Mouse (Mus musculus): ENCODE measurements at regions not wholly inside any gene's neighbourhood (a gene's known extent, or its start where the extent isn't known, plus 50 kb on each side); places are given as distances from the start of the nearest gene placed in this dataset.

DNA sequence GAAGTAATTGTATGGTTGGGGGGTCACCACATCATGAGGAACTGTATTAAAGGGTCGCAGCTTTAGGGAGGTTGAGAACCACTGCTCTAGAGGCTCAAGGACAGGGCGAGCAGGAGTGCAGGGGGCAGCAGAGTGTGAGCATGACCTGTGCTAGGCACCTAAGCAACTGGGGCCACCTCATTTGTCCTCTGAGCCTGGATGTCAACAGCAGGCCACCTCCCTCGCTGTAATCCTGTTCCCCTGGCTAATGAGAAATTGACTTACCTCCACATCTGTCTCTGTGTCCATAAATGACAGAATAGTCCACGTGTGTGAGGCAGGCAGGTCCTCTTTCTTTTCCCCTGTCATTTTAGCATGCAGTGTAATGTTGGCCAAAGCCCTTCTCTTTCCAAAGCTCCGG lies 192.7 kb upstream of the Rreb1 start:
- H3K9me3 ChIP-seq (replicated peaks; ENCODE audit: control insufficient read depth, low read length): no peaks in the 10 kb centered on the region
- H3K9ac ChIP-seq (ENCODE audit: low read depth, low read length): no peak overlapping the region
- ATAC-seq (ENCODE audit: low read depth): no peak
- H3K4me2 ChIP-seq (ENCODE audit: low read depth, low read length): no peak overlapping the region
- no peaks in the 10 kb centered on the region for H3K27me3 ChIP-seq (ENCODE audit: control insufficient read depth, insufficient read depth, low read depth, low read length)
- no peaks in the 10 kb centered on the region for H3K36me3 ChIP-seq (ENCODE audit: control insufficient read depth, insufficient read depth)
- 63% methylated on average over 5 of the region's 5 CpGs for WGBS (ENCODE audit: insufficient replicate concordance)
- H3K27ac ChIP-seq (ENCODE audit: low read length): no peak overlapping the region
- no peaks in the 10 kb centered on the region for H3K4me1 ChIP-seq (ENCODE audit: control insufficient read depth, low read depth, low read length)
- H3K4me3 ChIP-seq (ENCODE audit: low read depth, low read length): no peak overlapping the region

GRCm38 (mm10) chr13:37586511-37586910 lies 191.7 kb upstream of the Rreb1 start:
- no peak overlapping the region for H3K27ac ChIP-seq (ENCODE audit: low read length)
- H3K9me3 ChIP-seq (replicated peaks; ENCODE audit: control insufficient read depth, low read length): no peaks in the 10 kb centered on the region
- no peak for ATAC-seq (ENCODE audit: low read depth)
- no peaks in the 10 kb centered on the region for H3K27me3 ChIP-seq (ENCODE audit: control insufficient read depth, insufficient read depth, low read depth, low read length)
- no peaks in the 10 kb centered on the region for H3K36me3 ChIP-seq (ENCODE audit: control insufficient read depth, insufficient read depth)
- no peak overlapping the region for H3K4me3 ChIP-seq (ENCODE audit: low read depth, low read length)
- no peak overlapping the region for H3K4me2 ChIP-seq (ENCODE audit: low read depth, low read length)
- WGBS (ENCODE audit: insufficient replicate concordance): 38% methylated on average over 4 of the region's 4 CpGs
- no peak overlapping the region for H3K9ac ChIP-seq (ENCODE audit: low read depth, low read length)
- H3K4me1 ChIP-seq (ENCODE audit: control insufficient read depth, low read depth, low read length): no peaks in the 10 kb centered on the region

DNA sequence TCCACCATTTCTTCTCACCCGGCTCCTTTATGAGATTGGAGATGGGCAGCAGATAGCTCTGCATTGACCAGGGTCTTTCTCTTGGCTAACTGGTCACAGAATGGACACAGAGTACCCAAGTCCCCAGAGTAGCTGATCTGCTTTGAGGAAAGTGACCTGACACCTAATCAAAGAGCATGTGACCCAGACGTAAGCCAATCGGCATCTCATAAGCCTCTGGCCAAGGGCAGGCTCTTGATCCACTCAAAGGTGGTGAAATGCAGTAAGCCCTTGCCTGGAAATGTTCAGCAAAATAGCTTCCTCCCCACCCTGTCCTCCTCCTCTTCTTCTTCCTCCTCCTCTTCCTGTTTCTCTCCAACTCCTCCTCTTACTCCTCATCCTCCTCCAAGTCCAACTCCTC lies 190.3 kb upstream of the Rreb1 start:
- Histone ChIP-seq H3K36me3 (ENCODE audit: control insufficient read depth, insufficient read depth) (no peaks in the 10 kb centered on the region), H3K4me1 (ENCODE audit: control insufficient read depth, low read depth, low read length) (no peaks in the 10 kb centered on the region), H3K9me3 (replicated peaks; ENCODE audit: control insufficient read depth, low read length) (no peaks in the 10 kb centered on the region), H3K4me2 (ENCODE audit: low read depth, low read length) (no peak overlapping the region), H3K9ac (ENCODE audit: low read depth, low read length) (no peak overlapping the region), H3K27me3 (ENCODE audit: control insufficient read depth, insufficient read depth, low read depth, low read length) (no peaks in the 10 kb centered on the region), H3K4me3 (ENCODE audit: low read depth, low read length) (no peak overlapping the region), H3K27ac (ENCODE audit: low read length) (no peak overlapping the region)
- ATAC-seq (ENCODE audit: low read depth): no peak
- 73% methylated on average over 3 of the region's 3 CpGs for WGBS (ENCODE audit: insufficient replicate concordance)

DNA sequence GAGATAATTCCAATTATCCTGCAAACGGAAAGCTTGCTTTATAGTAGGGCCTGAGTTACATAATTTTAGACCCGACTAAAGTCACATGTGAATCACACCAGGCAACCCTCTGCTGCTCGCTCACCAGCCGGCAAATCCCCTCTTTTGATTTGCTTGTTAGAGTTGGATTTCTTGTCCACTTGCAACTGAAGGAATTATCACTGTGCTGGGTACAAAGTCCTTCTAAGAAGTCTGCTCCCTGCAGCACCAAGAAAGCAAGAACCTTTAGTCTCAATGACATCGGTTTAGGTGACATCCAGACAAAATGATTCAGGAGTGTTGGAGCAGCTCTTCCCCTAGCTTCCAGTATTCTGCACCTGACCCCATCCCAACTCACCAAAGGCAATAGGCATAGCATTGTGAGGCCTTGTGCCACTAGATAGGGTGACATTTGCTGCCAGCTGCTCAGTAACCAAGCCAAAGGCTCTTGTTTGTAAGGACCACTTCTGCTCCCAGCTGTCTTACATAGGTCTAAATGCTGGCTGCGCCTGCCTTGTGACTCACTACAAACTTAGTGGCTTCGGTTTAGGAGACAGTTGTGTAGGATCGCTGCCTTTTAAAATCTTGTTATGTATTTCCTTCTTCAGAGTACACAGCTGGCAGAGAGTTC lies 189.5 kb upstream of the Rreb1 start:
- ATAC-seq (ENCODE audit: low read depth): no peak
- Histone ChIP-seq H3K4me1 (ENCODE audit: control insufficient read depth, low read depth, low read length) (no peaks in the 10 kb centered on the region), H3K9ac (ENCODE audit: low read depth, low read length) (no peak overlapping the region), H3K36me3 (ENCODE audit: control insufficient read depth, insufficient read depth) (no peaks in the 10 kb centered on the region), H3K9me3 (replicated peaks; ENCODE audit: control insufficient read depth, low read length) (no peaks in the 10 kb centered on the region), H3K4me3 (ENCODE audit: low read depth, low read length) (no peak overlapping the region), H3K27ac (ENCODE audit: low read length) (no peak overlapping the region), H3K27me3 (ENCODE audit: control insufficient read depth, insufficient read depth, low read depth, low read length) (no peaks in the 10 kb centered on the region), H3K4me2 (ENCODE audit: low read depth, low read length) (no peak overlapping the region)
- WGBS (ENCODE audit: insufficient replicate concordance): 64% methylated on average over 8 of the region's 8 CpGs

GRCm38 (mm10) chr13:37592149-37592548 lies 186.1 kb upstream of the Rreb1 start:
- H3K9me3 ChIP-seq (replicated peaks; ENCODE audit: control insufficient read depth, low read length): no peaks in the 10 kb centered on the region
- no peak overlapping the region for H3K27ac ChIP-seq (ENCODE audit: low read length)
- WGBS (ENCODE audit: insufficient replicate concordance): 71% methylated on average over 5 of the region's 5 CpGs

GRCm38 (mm10) chr13:37595196-37595595 lies 183.0 kb upstream of the Rreb1 start:
- Histone ChIP-seq H3K9ac (ENCODE audit: low read depth, low read length) (no peak overlapping the region), H3K4me3 (ENCODE audit: low read depth, low read length) (no peak overlapping the region), H3K27ac (ENCODE audit: low read length) (peak overlapping the region; percentile 66; the same call in 1 of the 2 replicates), H3K36me3 (ENCODE audit: control insufficient read depth, insufficient read depth) (no peaks in the 10 kb centered on the region), H3K9me3 (replicated peaks; ENCODE audit: control insufficient read depth, low read length) (no peaks in the 10 kb centered on the region), H3K27me3 (ENCODE audit: control insufficient read depth, insufficient read depth, low read depth, low read length) (no peaks in the 10 kb centered on the region), H3K4me1 (ENCODE audit: control insufficient read depth, low read depth, low read length) (peaks cover 6% of the 10 kb centered on the region), H3K4me2 (ENCODE audit: low read depth, low read length) (0 out of 2 replicates have a peak overlapping the region, but pooled peaks have one; percentile 22)
- WGBS (ENCODE audit: insufficient replicate concordance): 15% methylated on average over 8 of the region's 8 CpGs
- peak; percentile 32; the same call in 1 of the 2 replicates for ATAC-seq (ENCODE audit: low read depth)

More at GRCm38 (mm10) chr13:37592149-37592548, 186.1 kb upstream of the Rreb1 start:
- Histone ChIP-seq H3K4me2 (ENCODE audit: low read depth, low read length) (no peak overlapping the region), H3K4me3 (ENCODE audit: low read depth, low read length) (no peak overlapping the region), H3K4me1 (ENCODE audit: control insufficient read depth, low read depth, low read length) (no peaks in the 10 kb centered on the region; the same call in 1 of the 2 replicates), H3K36me3 (ENCODE audit: control insufficient read depth, insufficient read depth) (no peaks in the 10 kb centered on the region), H3K27me3 (ENCODE audit: control insufficient read depth, insufficient read depth, low read depth, low read length) (no peaks in the 10 kb centered on the region), H3K9ac (ENCODE audit: low read depth, low read length) (no peak overlapping the region)
- ATAC-seq (ENCODE audit: low read depth): no peak

DNA sequence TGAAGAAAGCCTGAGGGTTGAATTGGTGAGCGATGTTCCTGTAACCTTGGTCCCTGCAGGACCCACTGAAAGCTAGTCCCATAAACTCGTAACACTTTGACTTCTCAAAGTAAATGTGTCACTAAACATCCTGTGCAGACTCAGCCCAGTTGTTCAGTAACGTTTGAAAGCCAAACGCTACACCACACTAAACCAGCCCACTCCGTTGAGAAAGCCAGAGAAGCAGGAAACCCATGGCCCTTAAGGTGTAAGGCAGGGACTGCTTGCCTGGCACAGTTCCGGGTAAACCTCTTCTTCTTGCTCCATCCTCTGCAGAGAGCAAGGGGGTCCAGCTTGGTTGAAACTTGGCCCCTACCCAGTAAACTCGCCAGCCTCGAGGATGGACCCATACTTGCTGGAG lies 180.6 kb upstream of the Rreb1 start:
- peak overlapping the region; percentile 53 for H3K27ac ChIP-seq (ENCODE audit: low read length)

GRCm38 (mm10) chr13:37598165-37598775 lies 179.9 kb upstream of the Rreb1 start:
- H3K36me3 ChIP-seq (ENCODE audit: control insufficient read depth, insufficient read depth): no peaks in the 10 kb centered on the region
- WGBS (ENCODE audit: insufficient replicate concordance): 61% methylated on average over 10 of the region's 10 CpGs
- ATAC-seq (ENCODE audit: low read depth): 0 out of 2 replicates have a peak, but pooled peaks have one; percentile 32
- H3K4me2 ChIP-seq (ENCODE audit: low read depth, low read length): no peak overlapping the region
- peak overlapping the region; percentile 53 for H3K27ac ChIP-seq (ENCODE audit: low read length)
- no peaks in the 10 kb centered on the region for H3K9me3 ChIP-seq (replicated peaks; ENCODE audit: control insufficient read depth, low read length)
- H3K4me1 ChIP-seq (ENCODE audit: control insufficient read depth, low read depth, low read length): peaks cover 6% of the 10 kb centered on the region
- H3K9ac ChIP-seq (ENCODE audit: low read depth, low read length): no peak overlapping the region
- no peak overlapping the region for H3K4me3 ChIP-seq (ENCODE audit: low read depth, low read length)
- H3K27me3 ChIP-seq (ENCODE audit: control insufficient read depth, insufficient read depth, low read depth, low read length): no peaks in the 10 kb centered on the region

More for the DNA sequence above, 180.6 kb upstream of the Rreb1 start:
- H3K4me2 ChIP-seq (ENCODE audit: low read depth, low read length): no peak overlapping the region
- H3K4me3 ChIP-seq (ENCODE audit: low read depth, low read length): no peak overlapping the region
- no peaks in the 10 kb centered on the region for H3K9me3 ChIP-seq (replicated peaks; ENCODE audit: control insufficient read depth, low read length)
- no peak overlapping the region for H3K9ac ChIP-seq (ENCODE audit: low read depth, low read length)
- ATAC-seq (ENCODE audit: low read depth): peak; percentile 69
- no peaks in the 10 kb centered on the region for H3K36me3 ChIP-seq (ENCODE audit: control insufficient read depth, insufficient read depth)
- WGBS (ENCODE audit: insufficient replicate concordance): 37% methylated on average over 8 of the region's 8 CpGs
- peaks cover 6% of the 10 kb centered on the region for H3K4me1 ChIP-seq (ENCODE audit: control insufficient read depth, low read depth, low read length)
- no peaks in the 10 kb centered on the region for H3K27me3 ChIP-seq (ENCODE audit: control insufficient read depth, insufficient read depth, low read depth, low read length)

DNA sequence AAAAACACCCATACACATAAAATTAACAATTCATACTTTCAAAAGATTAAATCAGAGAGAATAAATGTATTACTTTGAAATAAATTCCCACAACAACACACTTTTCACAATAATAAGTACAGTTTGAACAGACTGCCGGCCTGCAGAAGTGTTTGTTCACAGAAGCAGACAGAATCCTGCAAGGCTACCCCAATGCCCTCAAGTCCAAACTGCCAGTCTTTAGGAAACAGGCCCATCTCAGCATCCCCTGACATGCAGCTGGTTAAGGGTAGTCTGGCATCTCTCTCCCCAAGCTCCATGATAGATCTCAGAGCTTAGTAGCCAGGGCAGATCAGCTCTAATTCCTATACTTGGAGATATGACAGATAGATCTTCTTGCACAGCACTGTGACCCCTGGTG lies 178.5 kb upstream of the Rreb1 start:
- Histone ChIP-seq H3K4me3 (ENCODE audit: low read depth, low read length) (no peak overlapping the region), H3K9ac (ENCODE audit: low read depth, low read length) (no peak overlapping the region), H3K36me3 (ENCODE audit: control insufficient read depth, insufficient read depth) (no peaks in the 10 kb centered on the region), H3K4me1 (ENCODE audit: control insufficient read depth, low read depth, low read length) (peaks cover 6% of the 10 kb centered on the region), H3K4me2 (ENCODE audit: low read depth, low read length) (no peak overlapping the region), H3K27ac (ENCODE audit: low read length) (no peak overlapping the region), H3K27me3 (ENCODE audit: control insufficient read depth, insufficient read depth, low read depth, low read length) (no peaks in the 10 kb centered on the region), H3K9me3 (replicated peaks; ENCODE audit: control insufficient read depth, low read length) (no peaks in the 10 kb centered on the region)
- ATAC-seq (ENCODE audit: low read depth): no peak
- WGBS (ENCODE audit: insufficient replicate concordance): 67% methylated on average over 1 of the region's 1 CpGs

All from liver, embryonic 16.5 days (tissue).